Mouse (Mus musculus): ENCODE measurements around the gene Itgad. TPM values are rescaled to one million over a fixed set of nuclear protein-coding genes. Genes with fewer than 3 reads are reported as not detected.

Gene Itgad
- polyA plus RNA-seq, 2 experiments = not detected

DNA sequence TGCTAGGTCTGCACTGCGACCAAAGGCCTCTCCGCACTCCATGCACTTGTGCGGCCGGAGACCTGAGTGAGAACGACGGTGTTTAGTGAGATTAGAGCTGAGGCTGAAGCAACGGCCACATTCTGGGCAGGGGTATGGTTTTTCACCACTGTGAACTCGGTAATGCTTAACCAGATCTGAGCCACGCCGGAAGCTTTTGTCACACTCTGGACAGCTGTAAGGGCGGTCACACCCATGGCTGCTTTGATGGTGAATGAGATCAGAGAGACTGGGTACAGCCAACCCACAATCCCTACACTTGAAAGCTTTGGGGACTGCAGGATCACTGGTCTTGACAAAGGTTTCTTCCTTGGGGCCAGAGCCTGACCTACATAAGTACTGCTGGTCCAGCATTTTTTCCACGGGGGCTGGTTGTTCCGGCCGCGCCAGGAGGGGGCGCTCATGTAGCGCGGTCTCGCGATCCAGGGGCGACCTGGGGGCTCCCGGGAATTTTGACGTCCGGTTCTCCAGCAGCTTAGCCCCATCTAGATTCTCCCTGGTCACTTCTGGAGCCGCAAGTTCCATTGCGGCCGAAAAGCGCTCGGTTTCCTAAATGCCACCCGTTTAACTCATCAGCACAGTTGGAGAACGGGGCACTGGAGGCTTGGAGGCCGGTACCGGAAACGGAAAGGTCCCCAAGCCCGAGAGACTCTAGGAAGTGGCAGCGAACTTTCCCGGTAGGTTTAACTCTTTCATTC lies 82.8 kb downstream of the Itgad start, which contains the start of gene Armc5:
Gene Armc5, plus strand, starts transcription at position 487 of the 737 bp plus-strand sequence.
- H3K4me1 ChIP-seq (ENCODE audit: control insufficient read depth, insufficient read depth, low read length) = peaks cover 13% of the 10 kb centered on the region
- no peaks in the 10 kb centered on the region for H3K9me3 ChIP-seq (ENCODE audit: control insufficient read depth, low read length)
- TF ChIP-seq POLR2A (IDR thresholded peaks at IDR 0.05; ENCODE audit: borderline replicate concordance, extremely low read depth, insufficient read depth, insufficient read length) = no peak
- peak within 1 kb of the TSS; percentile 84 for H3K9ac ChIP-seq (ENCODE audit: low read depth, low read length, severe bottlenecking)
- DNase-seq (ENCODE audit: low spot score) (peak; percentile 83), ATAC-seq (ENCODE audit: low FRiP score, low read depth) (peak; percentile 23; the same call in 1 of the 2 replicates)
- H3K27ac ChIP-seq (replicated peaks; ENCODE audit: low read depth, low read length) = peak within 1 kb of the TSS; percentile 98
- no peaks in the 10 kb centered on the region for H3K27me3 ChIP-seq (ENCODE audit: control insufficient read depth, insufficient read depth, low read length)
- 26% methylated on average over 37 of the region's 37 CpGs for WGBS
- H3K36me3 ChIP-seq (ENCODE audit: control insufficient read depth, insufficient read depth, low read length) = peaks cover 17% of the 10 kb centered on the region
- H3K4me3 ChIP-seq (replicated peaks; ENCODE audit: low read length) = peak within 1 kb of the TSS; percentile 74
- H3K4me2 ChIP-seq (replicated peaks; ENCODE audit: low read depth, low read length, severe bottlenecking) = peak within 1 kb of the TSS; percentile 69

DNA sequence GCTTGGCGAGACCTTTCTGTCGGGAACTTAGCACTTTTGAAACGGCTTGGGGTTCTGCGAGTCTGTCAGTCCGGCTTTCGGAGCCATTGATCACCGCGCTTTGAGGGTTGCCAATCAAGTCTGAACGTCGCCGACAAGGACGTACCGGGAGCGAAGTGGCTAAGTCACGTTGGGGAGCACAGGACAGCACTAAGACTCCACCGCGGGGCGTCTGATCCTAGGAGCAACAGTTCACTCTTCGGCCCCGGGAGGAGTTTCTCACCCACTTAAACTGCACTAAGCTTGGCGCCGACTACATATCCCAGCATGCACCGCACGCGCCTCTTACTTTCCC lies 83.4 kb downstream of the Itgad start:
- H3K4me3 ChIP-seq (replicated peaks; ENCODE audit: low read length) = peak overlapping the region; percentile 74
- H3K27ac ChIP-seq (replicated peaks; ENCODE audit: low read depth, low read length) = peak overlapping the region; percentile 98
- DNase-seq (ENCODE audit: low spot score) = no peak
- TF ChIP-seq POLR2A (IDR thresholded peaks at IDR 0.05; ENCODE audit: borderline replicate concordance, extremely low read depth, insufficient read depth, insufficient read length) = no peak
- peak overlapping the region; percentile 84 for H3K9ac ChIP-seq (ENCODE audit: low read depth, low read length, severe bottlenecking)
- H3K27me3 ChIP-seq (ENCODE audit: control insufficient read depth, insufficient read depth, low read length) = no peaks in the 10 kb centered on the region
- ATAC-seq (ENCODE audit: low FRiP score, low read depth) = no peak
- H3K4me2 ChIP-seq (replicated peaks; ENCODE audit: low read depth, low read length, severe bottlenecking) = peak overlapping the region; percentile 69
- peaks cover 13% of the 10 kb centered on the region for H3K4me1 ChIP-seq (ENCODE audit: control insufficient read depth, insufficient read depth, low read length)
- no peaks in the 10 kb centered on the region for H3K9me3 ChIP-seq (ENCODE audit: control insufficient read depth, low read length)
- peaks cover 22% of the 10 kb centered on the region for H3K36me3 ChIP-seq (ENCODE audit: control insufficient read depth, insufficient read depth, low read length)
- WGBS = under 1% methylated on average over 25 of the region's 25 CpGs

- peak; percentile 76; the same call in 1 of the 2 replicates for TF ChIP-seq POLR2A (IDR thresholded peaks at IDR 0.05; ENCODE audit: borderline replicate concordance, extremely low read depth, insufficient read depth, insufficient read length)
- ATAC-seq (ENCODE audit: low FRiP score, low read depth) = peak; percentile 92
Observed at GRCm38 (mm10) chr7:128237927-128238778, 84.0 kb downstream of the Itgad start, which contains the start of gene 9130023H24Rik. Gene 9130023H24Rik (minus strand): TSS chr7:128238031.

GRCm38 (mm10) chr7:128238991-128239390 lies 84.8 kb downstream of the Itgad start:
- ATAC-seq (ENCODE audit: low FRiP score, low read depth) (no peak), DNase-seq (ENCODE audit: low spot score) (peak; percentile 60)

More at GRCm38 (mm10) chr7:128237927-128238778, 84.0 kb downstream of the Itgad start, which contains the start of gene 9130023H24Rik:
- Histone ChIP-seq H3K9me3 (ENCODE audit: control insufficient read depth, low read length) (no peaks in the 10 kb centered on the region), H3K27me3 (ENCODE audit: control insufficient read depth, insufficient read depth, low read length) (no peaks in the 10 kb centered on the region), H3K36me3 (ENCODE audit: control insufficient read depth, insufficient read depth, low read length) (peaks cover 28% of the 10 kb centered on the region), H3K9ac (ENCODE audit: low read depth, low read length, severe bottlenecking) (peak within 1 kb of the TSS; percentile 84), H3K27ac (replicated peaks; ENCODE audit: low read depth, low read length) (peak within 1 kb of the TSS; percentile 98), H3K4me2 (replicated peaks; ENCODE audit: low read depth, low read length, severe bottlenecking) (peak within 1 kb of the TSS; percentile 72), H3K4me3 (replicated peaks; ENCODE audit: low read length) (peak within 1 kb of the TSS; percentile 74), H3K4me1 (ENCODE audit: control insufficient read depth, insufficient read depth, low read length) (peaks cover 13% of the 10 kb centered on the region)
- DNase-seq (ENCODE audit: low spot score) = peak; percentile 100
- under 1% methylated on average over 45 of the region's 72 CpGs for WGBS

More at GRCm38 (mm10) chr7:128238991-128239390, 84.8 kb downstream of the Itgad start:
- Histone ChIP-seq H3K9me3 (ENCODE audit: control insufficient read depth, low read length) (no peaks in the 10 kb centered on the region), H3K27ac (replicated peaks; ENCODE audit: low read depth, low read length) (peak overlapping the region; percentile 87), H3K4me2 (replicated peaks; ENCODE audit: low read depth, low read length, severe bottlenecking) (peak overlapping the region; percentile 72), H3K36me3 (ENCODE audit: control insufficient read depth, insufficient read depth, low read length) (peaks cover 32% of the 10 kb centered on the region), H3K9ac (ENCODE audit: low read depth, low read length, severe bottlenecking) (peak overlapping the region; percentile 84; the same call in 1 of the 2 replicates), H3K4me1 (ENCODE audit: control insufficient read depth, insufficient read depth, low read length) (peaks cover 13% of the 10 kb centered on the region), H3K27me3 (ENCODE audit: control insufficient read depth, insufficient read depth, low read length) (no peaks in the 10 kb centered on the region), H3K4me3 (replicated peaks; ENCODE audit: low read length) (peak overlapping the region; percentile 74)
- no peak for TF ChIP-seq POLR2A (IDR thresholded peaks at IDR 0.05; ENCODE audit: borderline replicate concordance, extremely low read depth, insufficient read depth, insufficient read length)
- WGBS = 32% methylated on average over 4 of the region's 4 CpGs
